Mouse (Mus musculus): ENCODE results near the gene Ogfod1. TPM values are rescaled to one million over a fixed set of nuclear protein-coding genes. Genes with fewer than 3 reads are reported as not detected.
A peak's percentile ranks its signal among the peaks of the same experiment; 100 is the strongest.

Gene Ogfod1
- 13.5 and 14.4 TPM in 2 replicates for polyA plus RNA-seq (2016; fragmentation: Nextera tagmentation; extraction: Ambion mirVana)

GRCm38 (mm10) chr8:94036944-94037524 lies at the start of gene Ogfod1, which contains the start of gene Nudt21:
Ogfod1 (plus strand) TSS chr8:94037198.
Nudt21 (minus strand) TSS chr8:94037031.
- peak within 1 kb of the TSS; percentile 82 for H3K4me3 ChIP-seq
- H3K9me3 ChIP-seq, result no peaks in the 10 kb centered on the region
- peaks cover 12% of the 10 kb centered on the region for H3K36me3 ChIP-seq (replicated peaks)
- H3K27me3 ChIP-seq (ENCODE audit: poor library complexity, severe bottlenecking), result no peaks in the 10 kb centered on the region
- H3K27ac ChIP-seq, result peak within 1 kb of the TSS; percentile 88
- WGBS, result under 1% methylated on average over 41 of the region's 41 CpGs
- H3K4me1 ChIP-seq, result peaks cover 40% of the 10 kb centered on the region
- peak; percentile 96 for DNase-seq (ENCODE audit: extremely low spot score, low spot score)

GRCm38 (mm10) chr8:93989739-93990138 lies 47.3 kb upstream of the Ogfod1 start:
- H3K36me3 ChIP-seq (replicated peaks), result peaks cover 86% of the 10 kb centered on the region
- H3K4me1 ChIP-seq, result no peaks in the 10 kb centered on the region
- no peaks in the 10 kb centered on the region for H3K27me3 ChIP-seq (ENCODE audit: poor library complexity, severe bottlenecking)
- DNase-seq (ENCODE audit: extremely low spot score, low spot score), result peak; percentile 1
- H3K9me3 ChIP-seq, result peaks cover 16% of the 10 kb centered on the region
- H3K27ac ChIP-seq, result no peak overlapping the region
- no peak overlapping the region for H3K4me3 ChIP-seq
- WGBS, result 93% methylated on average over 4 of the region's 4 CpGs

- Histone ChIP-seq H3K4me3 (no peak overlapping the region), H3K27me3 (ENCODE audit: poor library complexity, severe bottlenecking) (no peaks in the 10 kb centered on the region), H3K9me3 (no peaks in the 10 kb centered on the region), H3K36me3 (replicated peaks) (peaks cover 83% of the 10 kb centered on the region), H3K27ac (no peak overlapping the region), H3K4me1 (no peaks in the 10 kb centered on the region)
- 92% methylated on average over 2 of the region's 2 CpGs for WGBS
- DNase-seq (ENCODE audit: extremely low spot score, low spot score), result no peak
Observed at GRCm38 (mm10) chr8:93998961-93999360, 38.0 kb upstream of the Ogfod1 start.

DNA sequence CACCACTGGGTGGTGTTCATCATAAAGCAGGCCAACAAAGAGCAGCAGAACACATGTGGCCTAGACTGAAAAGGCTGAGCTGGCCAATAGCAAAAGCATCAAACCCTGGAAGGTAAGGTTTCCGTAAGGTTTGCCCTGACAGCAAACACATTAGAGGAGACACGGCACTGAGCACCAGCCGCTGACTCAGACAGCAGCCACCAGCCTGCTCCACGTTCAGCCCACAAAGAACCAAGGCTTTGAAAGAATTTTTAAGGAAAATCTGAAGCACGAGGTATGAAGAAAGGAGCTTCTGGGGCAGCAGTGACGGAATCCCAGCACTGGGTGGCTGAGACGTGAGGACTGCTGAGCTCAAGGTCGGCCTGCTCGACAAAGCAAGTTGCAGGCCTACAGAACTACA lies 32.9 kb upstream of the Ogfod1 start:
- no peak overlapping the region for H3K27ac ChIP-seq
- 90% methylated on average over 9 of the region's 9 CpGs for WGBS
- peaks cover 68% of the 10 kb centered on the region for H3K36me3 ChIP-seq (replicated peaks)
- H3K4me1 ChIP-seq, result peaks cover 6% of the 10 kb centered on the region
- H3K4me3 ChIP-seq, result no peak overlapping the region
- no peak for DNase-seq (ENCODE audit: extremely low spot score, low spot score)
- H3K9me3 ChIP-seq, result no peaks in the 10 kb centered on the region
- H3K27me3 ChIP-seq (ENCODE audit: poor library complexity, severe bottlenecking), result no peaks in the 10 kb centered on the region

DNA sequence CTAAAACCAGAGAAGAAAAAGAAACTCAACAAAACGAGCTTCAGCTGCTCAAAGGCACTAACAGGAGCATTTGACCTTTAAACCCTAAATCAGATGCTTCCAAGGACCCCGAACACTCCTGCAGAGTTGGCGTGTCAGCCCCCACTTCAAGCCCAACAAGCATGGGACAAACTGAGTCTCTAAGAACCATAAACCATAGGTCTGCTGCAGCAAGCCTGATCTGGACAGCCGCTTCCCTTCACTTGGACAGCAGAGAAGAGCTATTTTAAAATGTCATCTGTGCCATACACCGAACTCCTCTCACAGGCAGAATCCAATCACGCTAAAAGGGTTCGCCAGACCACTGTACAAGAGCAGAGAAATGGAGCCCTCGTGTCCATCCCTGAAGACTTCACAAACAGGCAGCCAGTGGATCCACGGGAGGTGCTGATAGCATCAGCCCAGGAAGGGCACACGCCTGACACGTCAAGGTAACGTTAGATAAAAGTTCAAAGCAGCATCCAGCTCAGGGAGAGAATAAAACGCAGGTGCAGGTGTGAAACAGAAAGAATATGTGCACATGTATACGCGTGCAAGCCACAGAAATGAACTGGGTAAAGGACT lies 27.7 kb upstream of the Ogfod1 start:
- no peak overlapping the region for H3K27ac ChIP-seq
- H3K9me3 ChIP-seq, result no peaks in the 10 kb centered on the region
- H3K4me3 ChIP-seq, result no peak overlapping the region
- peaks cover 36% of the 10 kb centered on the region for H3K4me1 ChIP-seq
- no peak for DNase-seq (ENCODE audit: extremely low spot score, low spot score)
- 69% methylated on average over 15 of the region's 15 CpGs for WGBS
- peaks cover 24% of the 10 kb centered on the region for H3K36me3 ChIP-seq (replicated peaks)
- H3K27me3 ChIP-seq (ENCODE audit: poor library complexity, severe bottlenecking), result no peaks in the 10 kb centered on the region

GRCm38 (mm10) chr8:94010101-94010705 lies 26.8 kb upstream of the Ogfod1 start:
- Histone ChIP-seq H3K4me3 (peak overlapping the region; percentile 85), H3K27ac (no peak overlapping the region), H3K4me1 (peaks cover 36% of the 10 kb centered on the region), H3K27me3 (ENCODE audit: poor library complexity, severe bottlenecking) (no peaks in the 10 kb centered on the region), H3K36me3 (replicated peaks) (peaks cover 25% of the 10 kb centered on the region), H3K9me3 (no peaks in the 10 kb centered on the region)
- DNase-seq (ENCODE audit: extremely low spot score, low spot score), result no peak
- 39% methylated on average over 2 of the region's 2 CpGs for WGBS

- no peak for DNase-seq (ENCODE audit: extremely low spot score, low spot score)
- WGBS, result 7% methylated on average over 48 of the region's 48 CpGs
- peak overlapping the region; percentile 85 for H3K4me3 ChIP-seq
- no peaks in the 10 kb centered on the region for H3K9me3 ChIP-seq
- peaks cover 26% of the 10 kb centered on the region for H3K36me3 ChIP-seq (replicated peaks)
- H3K4me1 ChIP-seq, result peaks cover 36% of the 10 kb centered on the region
- no peaks in the 10 kb centered on the region for H3K27me3 ChIP-seq (ENCODE audit: poor library complexity, severe bottlenecking)
- peak overlapping the region; percentile 97 for H3K27ac ChIP-seq
Observed at GRCm38 (mm10) chr8:94011076-94012012, 25.7 kb upstream of the Ogfod1 start.

GRCm38 (mm10) chr8:94012013-94012951 lies 24.7 kb upstream of the Ogfod1 start, which contains the start of gene Amfr:
Amfr (minus strand) TSS chr8:94012842.
- DNase-seq (ENCODE audit: extremely low spot score, low spot score), result peak; percentile 75
- Histone ChIP-seq H3K4me3 (peak within 1 kb of the TSS; percentile 85), H3K27me3 (ENCODE audit: poor library complexity, severe bottlenecking) (no peaks in the 10 kb centered on the region), H3K27ac (peak within 1 kb of the TSS; percentile 97), H3K4me1 (peaks cover 36% of the 10 kb centered on the region), H3K9me3 (no peaks in the 10 kb centered on the region), H3K36me3 (replicated peaks) (peaks cover 24% of the 10 kb centered on the region)
- under 1% methylated on average over 103 of the region's 130 CpGs for WGBS

DNA sequence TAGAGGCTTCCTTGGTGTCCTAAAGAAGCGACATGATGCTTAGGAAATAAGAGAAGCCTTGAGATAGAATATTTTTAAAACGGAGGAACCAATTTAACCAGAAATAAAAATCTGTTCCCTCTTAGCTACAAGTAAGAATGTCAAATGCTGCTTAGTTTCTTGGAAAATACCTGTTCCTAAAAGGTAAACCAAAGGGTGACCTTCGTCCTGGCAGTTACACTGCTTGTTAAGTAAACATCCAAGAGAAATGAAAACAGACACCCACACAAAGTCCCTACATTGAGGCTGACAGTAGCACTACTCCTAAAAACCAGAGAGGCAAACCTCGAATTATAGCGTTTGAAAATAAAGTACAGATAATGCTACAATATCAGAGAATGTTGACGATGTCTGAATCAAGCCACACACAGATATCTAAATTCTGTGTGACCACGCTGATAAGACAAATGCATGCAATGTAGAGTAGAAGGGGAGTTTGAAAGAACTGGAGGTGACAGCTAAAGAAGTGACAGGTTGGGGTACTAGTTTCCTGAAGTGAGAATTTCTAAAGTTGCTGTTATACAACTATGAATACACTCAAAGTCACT lies 23.9 kb upstream of the Ogfod1 start:
- peak overlapping the region; percentile 85 for H3K4me3 ChIP-seq
- DNase-seq (ENCODE audit: extremely low spot score, low spot score), result no peak
- H3K9me3 ChIP-seq, result no peaks in the 10 kb centered on the region
- H3K36me3 ChIP-seq (replicated peaks), result peaks cover 24% of the 10 kb centered on the region
- WGBS, result 42% methylated on average over 7 of the region's 7 CpGs
- H3K27ac ChIP-seq, result peak overlapping the region; percentile 97
- peaks cover 36% of the 10 kb centered on the region for H3K4me1 ChIP-seq
- no peaks in the 10 kb centered on the region for H3K27me3 ChIP-seq (ENCODE audit: poor library complexity, severe bottlenecking)

- H3K4me1 ChIP-seq, result no peaks in the 10 kb centered on the region
- WGBS, result 93% methylated on average over 6 of the region's 6 CpGs
- no peaks in the 10 kb centered on the region for H3K9me3 ChIP-seq
- DNase-seq (ENCODE audit: extremely low spot score, low spot score), result no peak
- H3K27me3 ChIP-seq (ENCODE audit: poor library complexity, severe bottlenecking), result no peaks in the 10 kb centered on the region
- H3K4me3 ChIP-seq, result no peak overlapping the region
- peaks cover 94% of the 10 kb centered on the region for H3K36me3 ChIP-seq (replicated peaks)
- H3K27ac ChIP-seq, result no peak overlapping the region
Observed at GRCm38 (mm10) chr8:94023916-94024315, 13.1 kb upstream of the Ogfod1 start.

GRCm38 (mm10) chr8:94029701-94030100 lies 7.3 kb upstream of the Ogfod1 start:
- Histone ChIP-seq H3K36me3 (replicated peaks) (peaks cover 74% of the 10 kb centered on the region), H3K27ac (no peak overlapping the region), H3K4me3 (no peak overlapping the region), H3K9me3 (no peaks in the 10 kb centered on the region), H3K4me1 (peaks cover 16% of the 10 kb centered on the region), H3K27me3 (ENCODE audit: poor library complexity, severe bottlenecking) (no peaks in the 10 kb centered on the region)
- DNase-seq (ENCODE audit: extremely low spot score, low spot score), result no peak
- WGBS, result 95% methylated on average over 9 of the region's 9 CpGs
